Mouse (Mus musculus) C2C12 (cell line): Measurements from ENCODE around the gene Kdm5c. TPM values are rescaled to one million over a fixed set of nuclear protein-coding genes. Genes with fewer than 3 reads are reported as not detected.

Experiments used
- H3K27me3 ChIP-seq: one replicate; pipeline ENCODE4 v1.6.1; 2011; ENCODE audit not compliant: control insufficient read depth, insufficient read depth, insufficient read length
- H3K36me3 ChIP-seq: one replicate; pipeline ENCODE4 v1.6.1; 2011; ENCODE audit not compliant: control insufficient read depth, insufficient read depth
- H3K4me3 ChIP-seq: one replicate; pipeline ENCODE4 v1.5.1; 2011; ENCODE audit warnings: mild to moderate bottlenecking, control low read depth; ENCODE audit not compliant: poor library complexity, insufficient read depth, severe bottlenecking
- H3K79me2 ChIP-seq: one replicate; pipeline ENCODE4 v1.6.1; 2011; ENCODE audit not compliant: control insufficient read depth, insufficient read depth
- H3K79me3 ChIP-seq: one replicate; pipeline ENCODE4 v1.6.1; 2011; ENCODE audit warnings: low read depth, control low read depth
- H3ac ChIP-seq: one replicate; pipeline ENCODE3; 2011; ENCODE audit warnings: low read depth; ENCODE audit not compliant: control insufficient read depth, insufficient read length
- CEBPB ChIP-seq: IDR thresholded peaks from one replicate; pipeline ENCODE4 v1.6.1; 2011; ENCODE audit warnings: low read depth, mild to moderate bottlenecking, control low read depth, moderate library complexity
- CTCF ChIP-seq: IDR thresholded peaks from one replicate; pipeline ENCODE4 v1.5.1; 2011; ENCODE audit not compliant: control insufficient read depth, insufficient read depth, insufficient read length
- FOSL1 ChIP-seq: IDR thresholded peaks from one replicate; pipeline ENCODE4 v1.8.0; 2011; ENCODE audit warnings: mild to moderate bottlenecking, low read length; ENCODE audit not compliant: poor library complexity, insufficient read depth, severe bottlenecking
- MAX ChIP-seq: IDR thresholded peaks from one replicate; pipeline ENCODE4 v1.6.1; 2011; ENCODE audit warnings: mild to moderate bottlenecking, control low read depth
- MYOD1 ChIP-seq: IDR thresholded peaks from one replicate; pipeline ENCODE4 v1.6.1; 2011; ENCODE audit warnings: low read depth; ENCODE audit not compliant: control insufficient read depth, insufficient read length
- MYOG ChIP-seq: IDR thresholded peaks from one replicate; pipeline ENCODE4 v1.6.1; 2011; ENCODE audit not compliant: control insufficient read depth, insufficient read length; ENCODE audit errors: extremely low read depth
- USF1 ChIP-seq: IDR thresholded peaks from one replicate; pipeline ENCODE4 v1.6.1; 2011; ENCODE audit warnings: low read depth, mild to moderate bottlenecking, control low read depth, moderate library complexity
- long read RNA-seq, 2 experiments: library from polyadenylated mRNA; unstranded; transcript quantifications; one replicate each; pipeline ENCODE4 v2.0.0; 2019 to 2020
- polyA plus RNA-seq: library from polyadenylated mRNA; unstranded; fragments of >200 nt; fragmentation: generic; extraction: Trizol; gene quantifications from one replicate; pipeline ENCODE4 v1.2.1, GENCODE M21; 2012; ENCODE audit warnings: missing spikeins

The Kdm5c gene
- polyA plus RNA-seq: 35.7 TPM
- long read RNA-seq, experiment 1, partial matches to known transcripts: 3 of 10 reads
- long read RNA-seq, experiment 1, other reads (novel, unspliced or antisense): 7 of 10 reads
- long read RNA-seq, experiment 2, full-length matches to known transcripts: 18 of 49 reads
- long read RNA-seq, experiment 2, partial matches to known transcripts: 9 of 49 reads
- long read RNA-seq, experiment 2, other reads (novel, unspliced or antisense): 22 of 49 reads

DNA sequence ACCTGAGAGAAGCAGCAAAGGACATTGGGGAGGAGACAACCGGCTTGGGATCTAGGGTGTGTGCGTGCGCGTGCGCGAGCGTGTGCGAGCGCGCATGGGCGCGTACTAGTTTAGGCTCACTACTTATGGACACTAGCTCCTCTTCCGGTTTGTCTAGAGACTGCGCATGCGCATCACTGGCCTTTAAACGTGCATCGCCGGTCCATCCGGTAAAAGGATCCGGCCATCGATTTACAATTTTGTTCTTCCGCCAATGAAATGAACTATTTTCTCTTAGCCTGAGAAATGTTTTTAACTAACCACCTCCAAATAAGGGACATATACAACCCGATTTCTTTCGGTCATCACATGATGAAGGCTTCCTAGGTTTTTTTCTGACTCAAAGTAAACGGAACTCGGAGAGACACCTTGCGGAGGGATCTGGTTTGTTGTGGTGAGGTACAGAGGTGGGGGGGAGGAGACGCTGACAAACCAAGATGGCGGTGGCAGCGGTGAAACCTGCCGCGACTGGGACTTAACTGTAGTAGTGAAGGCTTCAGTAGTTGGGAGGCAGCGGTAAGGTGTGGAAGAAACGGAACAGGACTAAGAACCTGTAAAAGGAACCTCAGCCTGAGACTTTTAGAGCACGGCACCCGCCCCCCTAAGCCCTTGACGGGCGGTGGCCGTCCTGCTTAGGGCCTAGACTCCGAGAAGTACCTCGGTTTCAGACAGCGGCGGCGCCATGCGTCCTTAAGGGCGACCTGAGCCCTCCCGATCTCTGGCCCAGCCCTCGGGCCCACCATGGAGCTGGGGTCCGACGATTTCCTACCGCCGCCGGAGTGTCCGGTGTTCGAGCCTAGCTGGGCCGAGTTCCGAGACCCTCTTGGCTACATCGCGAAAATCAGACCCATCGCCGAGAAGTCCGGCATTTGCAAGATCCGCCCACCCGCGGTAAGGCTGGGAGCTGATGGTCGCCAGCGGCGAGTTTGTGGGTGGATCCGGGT lies at the start of gene Kdm5c:
TSS of gene Kdm5c (plus strand) at position 240 of the 983 bp plus-strand sequence.
- no peak for TF ChIP-seq FOSL1
- no peak for TF ChIP-seq MYOG
- no peak for TF ChIP-seq CEBPB
- no peak for TF ChIP-seq CTCF
- no peak for TF ChIP-seq USF1
- TF ChIP-seq MYOD1: no peak
- TF ChIP-seq MAX: no peak
- H3K79me3 ChIP-seq: peaks cover 44% of the 10 kb centered on the region
- peak within 1 kb of the TSS; percentile 99 for H3K4me3 ChIP-seq
- H3K79me2 ChIP-seq: peaks cover 49% of the 10 kb centered on the region
- peaks cover 14% of the 10 kb centered on the region for H3K36me3 ChIP-seq
- no peaks in the 10 kb centered on the region for H3K27me3 ChIP-seq
- peak within 1 kb of the TSS; percentile 99 for H3ac ChIP-seq

DNA sequence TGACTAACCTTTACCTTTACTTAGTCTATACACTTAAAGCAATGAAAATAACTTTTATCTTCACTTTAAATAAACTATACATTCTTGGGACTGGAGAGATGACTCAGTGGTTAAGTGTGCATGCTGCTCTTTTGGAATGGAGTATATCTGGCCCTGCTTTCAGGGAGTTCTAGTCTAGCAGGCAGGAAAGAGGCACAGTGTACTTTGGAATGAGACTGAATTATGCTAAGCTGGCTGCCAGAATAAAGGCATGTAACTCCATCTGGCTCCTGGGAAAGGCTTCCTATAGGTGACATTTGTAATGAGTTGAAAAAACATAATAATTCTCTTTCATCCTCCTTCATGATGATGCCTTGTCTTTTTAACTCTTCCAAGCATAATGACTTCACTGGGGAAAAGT lies 45.7 kb upstream of the Kdm5c start:
- H3K36me3 ChIP-seq: no peaks in the 10 kb centered on the region
- H3K79me2 ChIP-seq: no peaks in the 10 kb centered on the region
- no peaks in the 10 kb centered on the region for H3K79me3 ChIP-seq
- no peak for TF ChIP-seq CEBPB
- TF ChIP-seq MAX: no peak
- no peak overlapping the region for H3ac ChIP-seq
- H3K27me3 ChIP-seq: no peaks in the 10 kb centered on the region
- no peak overlapping the region for H3K4me3 ChIP-seq

DNA sequence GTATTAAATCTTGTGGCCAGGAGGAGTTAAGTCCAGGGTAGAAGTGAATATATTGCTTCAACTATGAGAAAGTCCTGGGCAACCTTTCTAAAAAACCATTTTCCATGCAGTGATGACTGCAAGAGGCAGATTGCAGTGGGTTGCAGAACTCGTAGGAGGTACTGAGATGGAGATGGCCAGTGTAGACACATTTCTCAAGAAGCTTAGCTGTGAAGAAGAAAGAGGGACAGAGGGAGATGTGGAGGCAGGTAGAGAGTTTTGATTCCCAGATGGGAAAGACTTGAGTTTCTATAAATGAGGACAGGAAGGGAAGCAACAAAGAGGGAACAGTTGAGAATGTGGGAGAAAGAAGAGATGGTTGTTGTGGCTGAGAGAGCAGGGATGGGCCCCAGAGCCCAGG lies 41.6 kb upstream of the Kdm5c start:
- H3K79me2 ChIP-seq: no peaks in the 10 kb centered on the region
- no peaks in the 10 kb centered on the region for H3K27me3 ChIP-seq
- no peak overlapping the region for H3ac ChIP-seq

DNA sequence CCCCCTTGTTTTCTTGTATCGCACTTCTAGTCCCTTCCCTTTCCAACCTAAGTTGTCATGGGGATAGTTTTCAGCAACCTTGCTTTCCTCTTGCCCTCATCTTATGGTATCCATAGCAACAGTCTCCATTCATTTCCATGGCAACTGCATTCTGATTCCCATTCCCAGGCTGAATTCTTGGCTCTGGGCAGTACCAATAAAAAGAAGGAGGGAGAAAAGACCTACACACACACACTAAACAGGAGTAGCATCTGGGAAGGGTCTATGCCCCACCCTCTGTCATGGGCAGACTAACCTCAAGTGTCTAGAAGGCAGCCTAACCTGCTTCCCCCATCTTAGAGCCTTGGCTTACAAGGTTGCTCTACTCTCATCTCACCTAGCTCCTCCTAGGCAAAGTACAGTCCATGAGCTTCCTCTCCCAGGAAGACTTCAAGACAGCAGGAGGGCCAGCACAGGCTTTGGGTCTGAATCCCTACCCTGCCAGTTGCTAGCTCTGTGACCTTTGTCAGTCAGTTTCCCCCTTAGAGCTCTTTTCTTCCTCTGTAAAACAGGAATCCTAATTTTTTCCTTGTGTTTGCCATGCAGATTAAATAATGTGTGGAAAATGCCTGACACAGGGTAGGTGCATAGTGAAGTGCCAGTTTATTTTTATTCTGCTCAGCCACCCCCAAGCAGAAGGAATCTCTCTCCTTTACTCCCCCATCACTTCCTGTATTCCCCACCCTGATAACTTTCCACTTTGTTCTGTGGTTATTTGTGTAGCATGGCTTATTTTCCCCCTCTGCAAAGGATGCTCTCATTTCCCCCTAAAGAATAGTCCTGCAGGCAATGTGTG lies 34.8 kb upstream of the Kdm5c start:
- no peaks in the 10 kb centered on the region for H3K79me3 ChIP-seq
- TF ChIP-seq MAX (no peak), CTCF (no peak), FOSL1 (no peak), MYOG (no peak), CEBPB (no peak), USF1 (no peak), MYOD1 (no peak)
- H3K27me3 ChIP-seq: no peaks in the 10 kb centered on the region

More for the DNA sequence above, 41.6 kb upstream of the Kdm5c start:
- TF ChIP-seq MAX (no peak), CTCF (no peak), MYOG (no peak), FOSL1 (no peak), CEBPB (no peak), USF1 (no peak), MYOD1 (no peak)
- Histone ChIP-seq H3K36me3 (no peaks in the 10 kb centered on the region), H3K79me3 (no peaks in the 10 kb centered on the region), H3K4me3 (no peak overlapping the region)

DNA sequence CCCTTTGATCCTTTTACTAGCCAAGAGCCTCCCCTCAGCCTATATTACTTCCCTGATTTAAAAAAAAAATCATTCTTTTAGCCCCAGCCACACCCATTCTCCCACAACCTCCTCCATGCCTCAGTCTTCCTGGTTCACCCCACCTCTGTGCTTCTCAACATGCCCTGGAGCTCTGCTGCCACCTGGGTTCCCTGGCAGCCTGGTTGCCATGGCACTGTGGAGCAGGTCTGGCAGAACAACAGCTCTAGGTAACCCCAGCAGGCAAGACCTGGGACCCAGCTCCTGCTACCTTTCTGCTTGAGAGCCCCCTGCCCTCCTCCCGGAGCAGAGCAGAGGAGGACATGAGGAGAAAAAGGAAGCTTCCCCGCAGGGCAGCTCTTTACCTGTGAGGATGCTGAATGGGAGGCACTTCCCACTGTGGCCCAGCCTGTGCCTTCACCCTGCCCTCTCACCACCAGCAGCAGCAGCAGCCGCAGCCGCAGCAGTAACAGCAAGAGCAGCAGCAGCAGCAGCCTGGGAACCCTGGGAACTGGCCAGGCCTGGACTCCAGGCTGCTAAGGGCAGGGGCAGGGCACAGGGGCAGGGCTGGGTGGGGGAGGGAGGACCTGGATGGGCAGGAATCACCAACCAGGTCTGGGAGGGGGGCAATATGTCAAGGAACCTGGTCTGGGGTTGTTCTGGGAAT lies 30.9 kb upstream of the Kdm5c start:
- Histone ChIP-seq H3K79me2 (no peaks in the 10 kb centered on the region), H3K79me3 (no peaks in the 10 kb centered on the region), H3K4me3 (no peak overlapping the region), H3K27me3 (no peaks in the 10 kb centered on the region), H3ac (no peak overlapping the region), H3K36me3 (no peaks in the 10 kb centered on the region)
- TF ChIP-seq CTCF (no peak), MAX (no peak), FOSL1 (no peak), CEBPB (no peak), USF1 (no peak), MYOG (no peak), MYOD1 (no peak)

More for the DNA sequence above, 34.8 kb upstream of the Kdm5c start:
- Histone ChIP-seq H3K4me3 (no peak overlapping the region), H3K36me3 (no peaks in the 10 kb centered on the region), H3ac (no peak overlapping the region), H3K79me2 (no peaks in the 10 kb centered on the region)
